Mouse (Mus musculus): ENCODE measurements around the gene Taf12. TPM values are rescaled to one million over a fixed set of nuclear protein-coding genes. Genes with fewer than 3 reads are reported as not detected.

Gene Taf12
- total RNA-seq (2021): 10 to 100 TPM; 31.6 to 32.1 TPM
- long read RNA-seq, experiment 1, transcript Taf12-201 (6 exons, 3,787 nt): minor isoform, 6 of 79 reads
- long read RNA-seq, experiment 1, transcript Taf12-202 (7 exons, 777 nt): major isoform, 37 of 79 reads
- long read RNA-seq, experiment 1, partial matches to known transcripts: 6 of 79 reads
- long read RNA-seq, experiment 1, other reads (novel, unspliced or antisense): 30 of 79 reads
- long read RNA-seq, experiment 2, transcript Taf12-201 (6 exons, 3,787 nt): minor isoform, 8 of 72 reads
- long read RNA-seq, experiment 2, transcript Taf12-202 (7 exons, 777 nt): major isoform, 42 of 72 reads
- long read RNA-seq, experiment 2, partial matches to known transcripts: 0 of 72 reads
- long read RNA-seq, experiment 2, other reads (novel, unspliced or antisense): 22 of 72 reads

DNA sequence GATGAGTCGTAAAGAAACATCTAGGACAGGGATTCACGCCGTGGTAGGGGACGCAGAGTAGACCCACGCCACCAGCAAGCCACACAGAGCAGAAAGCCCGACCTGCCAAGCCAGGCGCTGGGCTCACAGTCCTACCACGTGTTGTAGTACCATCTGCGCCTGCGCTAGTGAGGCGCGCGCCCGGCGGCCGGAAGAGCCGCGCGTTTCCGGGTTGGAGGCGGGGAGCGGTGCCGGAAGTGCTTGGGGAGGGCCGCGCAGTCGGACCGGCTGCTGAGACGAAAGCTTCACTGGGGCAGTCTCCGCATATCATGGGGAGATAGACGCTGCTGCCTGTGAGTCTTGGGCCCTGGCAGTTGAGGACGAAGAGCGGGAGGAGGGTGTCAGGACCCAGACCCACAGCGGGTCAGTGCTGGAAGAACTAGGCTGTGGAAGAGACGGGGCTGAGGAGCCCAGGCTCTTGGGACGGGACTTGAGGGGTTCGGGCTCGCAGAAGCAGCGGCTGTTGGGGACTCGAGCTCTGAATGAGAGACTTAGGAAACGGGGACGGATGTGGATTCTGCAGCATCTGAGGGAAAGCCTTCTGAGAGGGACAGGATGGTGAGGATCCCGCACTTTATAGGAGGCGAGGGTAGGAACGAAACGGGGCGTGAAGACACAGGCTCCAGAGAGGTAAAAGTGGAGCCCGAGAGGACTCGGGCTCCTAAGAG lies at the start of gene Taf12:
TSS of gene Taf12 (plus strand) at position 220 of the 707 bp plus-strand sequence.
- peak; percentile 92 for DNase-seq

DNA sequence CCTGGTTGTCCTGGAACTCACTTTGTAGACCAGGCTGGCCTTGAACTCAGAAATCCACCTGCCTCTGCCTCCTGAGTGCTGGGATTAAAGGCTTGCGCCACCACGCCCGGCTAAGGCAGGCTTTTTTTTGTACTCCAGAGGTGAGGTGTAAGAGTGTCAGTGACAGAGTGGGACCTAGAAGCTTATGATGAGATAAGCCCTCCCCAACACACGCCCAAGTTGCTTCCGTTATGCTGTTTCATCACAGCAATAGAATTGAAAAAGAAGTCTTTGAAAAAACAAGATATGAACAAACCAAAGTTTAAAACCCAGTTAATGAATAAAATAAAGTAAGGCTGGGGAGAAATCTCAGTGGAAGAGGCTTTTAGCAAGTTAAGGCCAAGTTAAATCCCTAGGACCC lies 43.8 kb upstream of the Taf12 start:
- DNase-seq: no peak

DNA sequence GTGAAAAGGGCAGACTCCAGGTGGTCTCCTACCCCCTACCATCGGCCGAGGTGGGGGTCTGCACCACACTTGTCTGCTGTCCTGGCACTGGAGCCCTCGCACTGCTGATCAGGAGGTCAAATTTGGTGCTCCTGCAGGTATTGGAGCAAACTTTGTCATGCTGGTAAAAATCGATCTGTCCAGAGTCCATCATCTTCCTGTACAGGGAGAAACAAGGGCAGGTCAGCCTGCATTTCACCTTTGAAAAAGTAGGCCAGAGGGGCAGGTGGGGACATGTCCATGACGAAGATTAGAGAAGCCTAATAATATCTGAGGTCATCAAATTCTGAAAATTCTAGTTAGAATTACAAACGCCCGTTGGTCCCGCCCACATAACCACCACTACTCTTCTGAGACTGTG lies 39.5 kb upstream of the Taf12 start:
- no peak for DNase-seq

DNA sequence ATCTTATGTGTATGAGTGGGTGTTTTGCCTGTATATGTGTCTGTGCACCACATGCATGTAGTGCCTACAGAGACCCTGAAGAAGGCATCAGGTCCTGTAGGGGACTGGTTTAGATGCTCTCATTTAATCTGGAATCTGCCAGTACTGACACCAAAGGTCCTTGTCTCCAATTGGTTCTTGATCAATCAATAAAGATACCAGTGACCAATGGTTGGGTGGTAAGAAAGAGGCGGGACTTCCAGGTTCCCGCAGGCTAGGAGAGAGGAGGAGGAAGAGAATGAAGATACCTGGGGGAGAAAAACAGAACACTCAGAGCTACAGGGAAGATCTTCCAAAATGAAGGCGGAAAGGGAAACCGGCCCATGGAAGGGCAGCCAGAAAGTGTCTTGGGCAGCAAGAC lies 35.8 kb upstream of the Taf12 start:
- no peak for DNase-seq

- no peak for DNase-seq
Observed at GRCm38 (mm10) chr4:132240367-132240766, 33.8 kb upstream of the Taf12 start.

DNA sequence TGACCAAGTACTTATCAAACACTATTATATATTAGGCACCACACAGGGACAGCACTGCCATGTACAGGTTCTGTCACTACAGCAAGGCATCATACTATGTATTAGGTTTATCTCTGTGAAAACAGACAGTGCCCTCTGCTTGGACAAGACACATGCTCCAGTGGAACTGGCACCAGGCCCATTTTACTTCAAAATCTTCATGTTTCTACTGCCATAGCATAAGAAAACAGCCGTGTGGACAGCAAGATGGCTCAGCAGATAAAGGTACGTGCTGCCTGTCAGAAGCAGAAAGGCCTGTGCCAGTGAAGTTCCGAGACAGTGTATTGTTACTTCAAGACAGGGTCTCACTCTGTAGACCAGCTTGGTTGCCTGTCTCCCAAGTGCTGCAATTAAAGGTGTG lies 33.0 kb upstream of the Taf12 start:
- DNase-seq: no peak

DNA sequence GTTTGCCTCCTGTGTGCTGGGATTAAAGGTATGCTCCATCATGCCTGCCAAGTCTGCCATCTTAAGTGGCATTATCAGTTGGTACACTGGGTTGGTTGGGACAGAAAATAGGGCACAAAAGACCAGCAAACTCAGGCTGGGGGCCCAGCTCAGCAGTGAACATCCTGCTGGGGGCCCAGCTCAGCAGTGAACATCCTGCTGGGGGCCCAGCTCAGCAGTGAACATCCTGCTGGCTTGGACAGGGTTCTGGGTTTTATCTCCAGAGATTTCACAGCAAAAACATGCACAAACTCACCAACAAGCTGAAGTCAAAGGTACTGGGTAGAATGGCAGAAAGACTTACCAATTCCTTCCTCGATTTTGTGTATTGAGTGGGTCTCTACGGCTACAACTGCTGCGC lies 28.5 kb upstream of the Taf12 start:
- DNase-seq: no peak

DNA sequence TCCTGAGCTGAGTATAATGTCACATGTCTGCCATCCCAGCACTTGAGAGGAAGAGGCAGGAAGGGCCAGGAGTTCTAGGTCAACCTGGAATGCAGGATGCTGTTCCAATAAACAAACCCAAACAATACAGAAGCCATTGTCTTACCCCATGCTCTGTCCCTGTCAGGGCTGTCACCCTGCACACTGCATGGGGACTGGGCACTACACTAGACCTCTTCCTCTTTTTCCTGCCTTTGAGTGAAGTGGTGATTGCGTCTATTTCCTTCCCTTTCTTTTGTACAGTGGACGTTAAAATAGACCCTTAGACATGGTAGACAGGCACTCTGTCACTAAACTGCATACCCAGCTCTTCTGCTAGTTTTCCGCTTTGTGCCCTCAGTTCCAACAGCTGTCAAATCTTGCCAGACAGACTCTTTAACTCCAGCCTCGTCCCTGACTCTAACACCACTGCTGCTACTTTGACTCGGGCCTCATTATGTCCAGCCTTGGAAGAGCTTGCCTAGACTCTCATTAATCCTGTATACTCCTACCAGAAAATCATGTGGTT lies 26.7 kb upstream of the Taf12 start:
- no peak for DNase-seq

- no peak for DNase-seq
Observed at GRCm38 (mm10) chr4:132251596-132251995, 22.6 kb upstream of the Taf12 start.

DNA sequence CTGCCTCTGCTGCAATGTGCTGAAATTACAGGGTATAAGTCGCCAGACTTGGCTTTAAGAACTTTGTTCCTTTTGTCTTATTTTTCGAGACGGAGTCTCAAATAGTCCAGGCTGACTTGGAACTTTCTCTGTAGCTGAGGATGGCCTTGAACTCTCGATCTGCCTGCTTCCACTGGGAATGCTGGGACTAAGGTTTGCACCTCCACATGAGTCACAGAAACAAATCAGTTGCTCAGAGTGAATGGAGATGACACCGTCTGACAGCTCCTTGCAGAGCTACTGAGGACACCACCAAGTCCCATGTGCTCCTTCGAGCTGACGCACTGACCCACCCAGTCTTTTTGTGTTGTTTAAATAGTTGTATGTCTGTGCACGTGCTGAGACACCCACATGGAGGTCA lies 21.0 kb upstream of the Taf12 start:
- DNase-seq: no peak

DNA sequence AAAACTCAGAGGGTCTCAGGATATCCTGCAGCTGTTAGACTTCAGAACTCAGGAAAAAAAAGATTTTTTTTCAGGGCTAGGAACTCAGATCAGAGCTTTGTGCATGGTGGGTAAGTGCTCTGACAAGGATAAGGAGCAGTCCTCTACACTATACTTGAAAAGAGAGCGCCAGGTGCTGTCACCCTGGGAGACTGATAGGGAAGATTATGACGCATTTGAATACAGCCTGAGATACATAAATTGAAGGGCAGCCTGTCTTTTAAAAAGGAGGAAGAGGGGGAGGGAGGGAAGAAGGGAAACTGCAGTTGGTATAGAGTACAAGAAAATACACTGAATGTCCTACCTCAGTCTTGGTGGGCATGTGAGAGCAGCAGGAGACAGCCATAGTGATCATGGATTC lies 20.6 kb upstream of the Taf12 start:
- no peak for DNase-seq

DNA sequence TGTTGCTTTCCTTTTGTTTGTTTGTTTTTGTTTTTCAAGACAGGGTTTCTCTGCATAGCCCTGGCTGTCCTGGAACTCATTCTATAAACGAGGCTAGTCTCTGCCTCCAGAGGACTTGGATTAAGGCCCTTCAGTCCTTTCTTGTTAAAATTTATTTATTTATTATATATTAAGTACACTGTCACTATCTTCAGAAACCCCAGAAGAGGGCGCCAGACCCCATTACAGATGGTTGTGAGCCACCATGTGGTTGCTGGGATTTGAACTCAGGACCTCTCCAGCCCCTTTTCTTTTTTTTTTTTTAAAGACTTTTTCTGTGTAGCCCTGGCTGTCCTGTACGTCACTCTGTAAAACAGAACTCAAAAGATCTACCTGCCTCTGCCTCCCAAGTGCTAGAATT lies 19.2 kb upstream of the Taf12 start:
- DNase-seq: no peak

DNA sequence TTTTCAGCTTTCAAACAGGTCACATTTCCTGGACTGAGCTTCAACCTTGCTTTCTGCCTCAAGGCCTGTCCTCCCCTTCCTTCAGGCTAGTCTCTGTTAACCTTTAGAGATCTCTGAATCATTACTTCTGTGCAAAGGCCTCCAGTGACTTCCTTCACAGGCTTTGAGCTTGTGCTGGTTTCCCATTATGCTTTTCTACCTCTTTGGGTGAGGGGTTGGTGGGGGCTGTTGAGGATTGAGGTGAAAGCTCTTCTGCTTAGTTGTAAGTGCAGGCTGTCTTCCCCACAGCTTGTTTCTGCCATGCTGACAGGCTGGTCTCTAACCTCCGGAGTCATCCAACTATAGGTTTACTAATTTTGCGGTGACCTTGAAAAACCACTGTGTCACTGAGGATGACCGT lies 17.8 kb upstream of the Taf12 start:
- DNase-seq: no peak

DNA sequence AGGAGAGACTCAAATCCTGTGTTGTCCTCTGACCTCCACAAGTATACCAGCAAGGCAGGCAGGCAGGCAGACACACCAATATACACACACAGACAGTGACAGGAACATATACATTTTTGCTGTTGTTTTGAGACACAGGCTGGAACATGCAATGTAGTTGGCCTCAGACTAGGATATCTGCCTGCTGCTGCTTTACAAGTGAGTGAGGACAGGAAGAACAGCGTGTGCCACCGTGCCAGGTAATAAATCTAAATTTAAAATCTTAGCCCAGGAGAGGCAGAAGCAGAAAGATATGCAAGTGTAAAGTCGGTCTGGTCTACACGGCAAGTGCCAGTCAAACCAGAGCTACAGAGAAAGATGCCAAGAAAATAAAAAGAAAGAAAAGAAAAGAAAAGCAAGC lies 14.9 kb upstream of the Taf12 start:
- no peak for DNase-seq

GRCm38 (mm10) chr4:132260404-132261379 lies 13.5 kb upstream of the Taf12 start:
- peak; percentile 79 for DNase-seq

- peak; percentile 72 for DNase-seq
Observed at GRCm38 (mm10) chr4:132261514-132262357, 12.4 kb upstream of the Taf12 start, which contains the start of gene Gmeb1. Gmeb1 (minus strand) TSS chr4:132261602.

DNA sequence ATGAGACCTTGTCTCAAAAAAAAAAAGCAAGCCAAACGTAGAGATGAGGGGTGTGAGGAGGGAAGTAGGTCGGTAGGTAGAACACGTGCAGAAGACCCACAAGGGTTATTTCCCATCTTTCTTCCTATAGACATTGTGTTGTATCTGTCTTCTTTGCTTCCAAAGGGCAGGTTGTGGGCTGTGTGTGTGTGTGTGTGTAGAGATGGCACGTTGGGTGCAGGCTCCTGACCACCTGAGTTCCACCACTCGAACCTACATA lies 11.9 kb upstream of the Taf12 start:
- DNase-seq: no peak

DNA sequence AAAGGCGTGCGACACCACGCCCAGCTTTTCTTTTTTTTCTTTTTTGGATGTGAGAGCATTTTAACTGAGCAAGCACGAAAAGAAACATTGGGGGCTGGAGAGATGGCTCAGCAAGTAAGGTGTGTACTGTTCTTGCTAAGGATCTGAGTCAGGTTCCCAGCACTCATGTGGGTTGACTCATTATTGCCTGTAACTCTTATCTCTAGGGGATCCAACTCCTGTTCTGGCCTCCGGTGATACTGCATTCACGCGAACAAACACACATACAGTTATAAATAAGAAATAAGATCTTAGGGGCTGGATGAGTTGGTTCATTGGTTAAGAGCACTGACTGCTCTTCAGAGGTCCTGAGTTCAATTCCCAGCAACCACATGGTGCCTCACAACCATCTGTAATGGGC lies 10.9 kb upstream of the Taf12 start:
- no peak for DNase-seq

DNA sequence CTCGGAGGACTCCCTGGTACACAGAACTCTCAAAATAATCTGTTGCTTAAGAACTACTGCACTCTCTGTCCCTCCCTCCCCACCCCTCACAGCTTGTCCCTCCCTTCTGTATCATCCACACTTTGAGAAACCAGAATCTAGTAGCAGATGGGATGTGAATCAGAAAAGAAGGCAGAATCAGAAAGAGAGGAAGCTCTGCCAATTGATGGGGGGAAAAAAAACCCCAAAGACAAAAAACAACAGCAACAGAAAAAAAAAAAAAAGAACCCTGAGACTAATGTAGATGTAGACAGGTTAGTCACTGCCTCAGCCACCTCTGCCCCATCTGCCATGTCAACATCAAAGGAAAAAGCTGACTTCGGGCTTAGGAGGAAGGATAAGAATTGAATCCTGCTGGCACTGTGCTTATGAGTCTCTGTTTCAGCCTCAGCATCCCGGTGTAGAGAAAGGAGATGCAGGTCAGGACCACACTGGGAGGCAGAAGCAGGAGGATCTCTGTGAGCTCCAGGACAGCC lies 7.3 kb upstream of the Taf12 start:
- no peak for DNase-seq

DNA sequence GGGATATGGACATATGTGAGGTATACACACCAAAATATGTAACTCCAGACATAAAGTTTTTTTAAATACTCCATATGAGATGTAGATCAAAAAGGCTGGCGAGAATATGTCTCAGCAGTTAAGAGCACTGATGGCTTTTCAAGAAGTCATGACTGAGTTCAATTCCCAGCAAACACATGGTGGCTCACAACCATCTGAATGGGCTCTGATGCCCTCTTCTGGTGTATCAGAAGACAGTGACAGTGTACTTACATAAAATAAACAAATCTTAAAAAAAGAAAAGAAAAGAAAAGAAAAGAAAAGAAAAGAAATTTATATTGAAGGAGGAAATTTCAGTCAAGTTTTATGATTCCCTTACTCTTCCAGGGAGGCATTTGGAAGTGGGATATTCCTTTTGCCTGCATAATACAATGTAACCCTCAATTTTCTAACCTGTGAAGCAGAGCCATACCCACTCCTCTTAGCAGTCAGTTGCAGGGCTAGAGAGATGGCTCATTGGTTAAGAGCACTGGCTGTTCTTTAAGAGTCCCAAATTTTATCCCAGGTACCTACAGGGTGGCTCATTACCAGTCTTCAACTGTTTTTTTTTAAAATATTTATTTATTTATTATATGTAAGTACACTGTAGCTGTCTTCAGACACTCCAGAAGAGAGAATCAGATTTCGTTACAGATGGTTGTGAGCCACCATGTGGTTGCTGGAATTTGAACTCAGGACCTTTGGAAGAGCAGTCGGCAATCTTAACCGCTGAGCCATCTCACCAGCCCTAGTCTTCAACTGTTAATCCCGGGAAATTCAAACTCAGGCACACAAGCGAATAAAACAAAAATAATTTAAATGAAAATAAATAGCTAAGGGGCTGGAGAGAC lies 5.1 kb upstream of the Taf12 start:
- DNase-seq: no peak
